Mouse (Mus musculus) forebrain, postnatal 0 days (tissue): ENCODE data around the gene Atp2a3. TPM values are rescaled to one million over a fixed set of nuclear protein-coding genes. Genes with fewer than 3 reads are reported as not detected.

Experiments
- ATAC-seq: fragments of 200-750 bp; cut with Nextera tagmentation; 2 replicates; pipeline ENCODE4 v1.8.0; 2017; ENCODE audit warnings: mild to moderate bottlenecking, moderate library complexity
- DNase-seq: peaks from one replicate; pipeline ENCODE4 v3.0.0-alpha.2; 2015
- H3K27ac ChIP-seq: fragments of 300-500 bp; sonication (generic); 2 replicates; pipeline ENCODE4 v1.5.1; 2014; ENCODE audit warnings: low read depth, mild to moderate bottlenecking, antibody characterized with exemption, low read length, moderate library complexity, mixed read lengths
- H3K27me3 ChIP-seq: fragments of 300-500 bp; sonication (generic); 2 replicates; pipeline ENCODE4 v1.6.1; 2014; ENCODE audit warnings: mild to moderate bottlenecking, low read length, mixed read lengths; ENCODE audit not compliant: insufficient read depth
- H3K36me3 ChIP-seq: fragments of 300-500 bp; sonication (generic); 2 replicates; pipeline ENCODE4 v1.6.1; 2014; ENCODE audit warnings: mild to moderate bottlenecking, moderate library complexity; ENCODE audit not compliant: insufficient read depth
- H3K4me1 ChIP-seq: fragments of 300-500 bp; sonication (generic); 2 replicates; pipeline ENCODE4 v1.6.1; 2014; ENCODE audit warnings: antibody characterized with exemption; ENCODE audit not compliant: insufficient read depth
- H3K4me2 ChIP-seq: fragments of 300-500 bp; sonication (generic); 2 replicates; pipeline ENCODE4 v1.6.1; 2014; ENCODE audit warnings: low read depth, mild to moderate bottlenecking, moderate library complexity
- H3K4me3 ChIP-seq: fragments of 300-500 bp; sonication (generic); 2 replicates; pipeline ENCODE4 v1.5.1; 2014; ENCODE audit warnings: low read depth, low read length, mixed read lengths
- H3K9ac ChIP-seq: fragments of 300-500 bp; sonication (generic); 2 replicates; pipeline ENCODE4 v1.6.1; 2014; ENCODE audit warnings: mild to moderate bottlenecking
- H3K9me3 ChIP-seq: fragments of 300-500 bp; sonication (generic); 2 replicates; pipeline ENCODE4 v1.6.1; 2016; ENCODE audit warnings: low read length
- CTCF ChIP-seq: sonication (generic); IDR thresholded peaks from 2 replicates; pipeline ENCODE4 v1.5.1; 2016; ENCODE audit warnings: antibody characterized with exemption, control low read depth, low read depth
- WGBS: fragments of 180-500 bp; shearing (Covaris S2); extraction: QIAGEN DNeasy Blood & Tissue Kit; methylation state at CpG from one replicate; pipeline ENCODE4 v1.1.7; 2014; 5-methylcytosine and 5-hydroxymethylcytosine counted together
- polyA plus RNA-seq: library from polyadenylated mRNA; unstranded; fragments of >200 nt; fragmentation: Nextera tagmentation; extraction: Ambion mirVana; gene quantifications from 2 replicates; pipeline ENCODE4 v1.2.1, GENCODE M21; 2015
- total RNA-seq: library from RNA; depleted of rRNA; stranded (reverse); fragments of >200 nt; gene quantifications from 2 replicates; pipeline ENCODE4 v1.2.3, GENCODE M21; 2014; rRNA removed

Atp2a3 gene
- 1.5 and 1.6 TPM in 2 replicates for total RNA-seq
- polyA plus RNA-seq, result 1.7 and 2.4 TPM in 2 replicates

- H3K27me3 ChIP-seq, result peaks cover 32% of the 10 kb centered on the region
- no peaks in the 10 kb centered on the region for H3K9me3 ChIP-seq
- DNase-seq (no peak), ATAC-seq (no peak)
- 6% methylated on average over 67 of the region's 70 CpGs for WGBS
- no peak within 1 kb of the TSS for H3K27ac ChIP-seq
- peak within 1 kb of the TSS; percentile 17 for H3K4me3 ChIP-seq
- H3K9ac ChIP-seq, result no peak within 1 kb of the TSS
- H3K36me3 ChIP-seq, result no peaks in the 10 kb centered on the region
- no peak for TF ChIP-seq CTCF
- H3K4me1 ChIP-seq, result no peaks in the 10 kb centered on the region
- peak within 1 kb of the TSS; percentile 32 for H3K4me2 ChIP-seq
Measured at GRCm38 (mm10) chr11:72961072-72961980, at the start of gene Atp2a3. Atp2a3 (plus strand) TSS chr11:72961169.

GRCm38 (mm10) chr11:72917299-72917996, 43.5 kb upstream of the Atp2a3 start:
- Histone ChIP-seq H3K4me2 (no peak overlapping the region), H3K9ac (no peak overlapping the region), H3K36me3 (peaks cover 87% of the 10 kb centered on the region), H3K27me3 (no peaks in the 10 kb centered on the region), H3K4me3 (no peak overlapping the region), H3K9me3 (no peaks in the 10 kb centered on the region), H3K4me1 (no peaks in the 10 kb centered on the region), H3K27ac (no peak overlapping the region)
- 82% methylated on average over 7 of the region's 7 CpGs for WGBS
- no peak for ATAC-seq
- DNase-seq, result no peak
- no peak for TF ChIP-seq CTCF

GRCm38 (mm10) chr11:72923116-72923515, 37.9 kb upstream of the Atp2a3 start:
- no peaks in the 10 kb centered on the region for H3K4me1 ChIP-seq
- DNase-seq (no peak), ATAC-seq (no peak)
- no peaks in the 10 kb centered on the region for H3K9me3 ChIP-seq
- no peak overlapping the region for H3K27ac ChIP-seq
- WGBS, result 94% methylated on average over 4 of the region's 4 CpGs
- H3K36me3 ChIP-seq, result peaks cover 66% of the 10 kb centered on the region
- H3K9ac ChIP-seq, result no peak overlapping the region
- no peak overlapping the region for H3K4me3 ChIP-seq
- no peaks in the 10 kb centered on the region for H3K27me3 ChIP-seq
- no peak for TF ChIP-seq CTCF
- no peak overlapping the region for H3K4me2 ChIP-seq

- Histone ChIP-seq H3K27me3 (no peaks in the 10 kb centered on the region), H3K9ac (no peak overlapping the region), H3K9me3 (no peaks in the 10 kb centered on the region), H3K4me1 (no peaks in the 10 kb centered on the region), H3K4me3 (no peak overlapping the region), H3K36me3 (peaks cover 57% of the 10 kb centered on the region), H3K4me2 (no peak overlapping the region), H3K27ac (no peak overlapping the region)
- TF ChIP-seq CTCF, result no peak
- WGBS, result 94% methylated on average over 1 of the region's 1 CpGs
- ATAC-seq, result no peak
- DNase-seq, result no peak
Measured at GRCm38 (mm10) chr11:72924458-72924857, 36.5 kb upstream of the Atp2a3 start.

- DNase-seq (no peak), ATAC-seq (no peak)
- no peaks in the 10 kb centered on the region for H3K4me1 ChIP-seq
- H3K4me2 ChIP-seq, result no peak overlapping the region
- no peaks in the 10 kb centered on the region for H3K9me3 ChIP-seq
- H3K27me3 ChIP-seq, result no peaks in the 10 kb centered on the region
- H3K4me3 ChIP-seq, result no peak overlapping the region
- H3K36me3 ChIP-seq, result peaks cover 52% of the 10 kb centered on the region
- 74% methylated on average over 2 of the region's 2 CpGs for WGBS
- no peak overlapping the region for H3K27ac ChIP-seq
- no peak overlapping the region for H3K9ac ChIP-seq
- TF ChIP-seq CTCF, result no peak
Measured at GRCm38 (mm10) chr11:72925067-72925466, 35.9 kb upstream of the Atp2a3 start.

GRCm38 (mm10) chr11:72926226-72926890, 34.6 kb upstream of the Atp2a3 start:
- no peaks in the 10 kb centered on the region for H3K4me1 ChIP-seq
- no peak overlapping the region for H3K9ac ChIP-seq
- H3K4me2 ChIP-seq, result no peak overlapping the region
- no peaks in the 10 kb centered on the region for H3K9me3 ChIP-seq
- 57% methylated on average over 13 of the region's 13 CpGs for WGBS
- no peaks in the 10 kb centered on the region for H3K27me3 ChIP-seq
- H3K4me3 ChIP-seq, result no peak overlapping the region
- H3K36me3 ChIP-seq, result peaks cover 44% of the 10 kb centered on the region
- ATAC-seq (peak; percentile 59), DNase-seq (peak; percentile 48)
- TF ChIP-seq CTCF, result peak; percentile 91
- H3K27ac ChIP-seq, result no peak overlapping the region

- H3K9ac ChIP-seq, result no peak overlapping the region
- H3K36me3 ChIP-seq, result peaks cover 26% of the 10 kb centered on the region
- DNase-seq (peak; percentile 34), ATAC-seq (no peak)
- H3K4me3 ChIP-seq, result no peak overlapping the region
- no peak overlapping the region for H3K27ac ChIP-seq
- no peak for TF ChIP-seq CTCF
- 43% methylated on average over 2 of the region's 2 CpGs for WGBS
- H3K4me1 ChIP-seq, result no peaks in the 10 kb centered on the region
- H3K9me3 ChIP-seq, result no peaks in the 10 kb centered on the region
- H3K4me2 ChIP-seq, result no peak overlapping the region
- H3K27me3 ChIP-seq, result no peaks in the 10 kb centered on the region
Measured at GRCm38 (mm10) chr11:72928516-72928915, 32.5 kb upstream of the Atp2a3 start.
